Mouse (Mus musculus) T-cell, adult 2 months (primary cell): Measurements from ENCODE around the gene St6galnac1.
"Not testable (repeated sequence)": the region's sequence is repeated elsewhere in the genome, so short reads cannot be mapped to it uniquely, and the experiment has no call there.

Experiments used
- DNase-seq: peaks from one replicate; pipeline ENCODE4 v3.0.0; 2022; ENCODE audit warnings: low spot score

The St6galnac1 gene

DNA sequence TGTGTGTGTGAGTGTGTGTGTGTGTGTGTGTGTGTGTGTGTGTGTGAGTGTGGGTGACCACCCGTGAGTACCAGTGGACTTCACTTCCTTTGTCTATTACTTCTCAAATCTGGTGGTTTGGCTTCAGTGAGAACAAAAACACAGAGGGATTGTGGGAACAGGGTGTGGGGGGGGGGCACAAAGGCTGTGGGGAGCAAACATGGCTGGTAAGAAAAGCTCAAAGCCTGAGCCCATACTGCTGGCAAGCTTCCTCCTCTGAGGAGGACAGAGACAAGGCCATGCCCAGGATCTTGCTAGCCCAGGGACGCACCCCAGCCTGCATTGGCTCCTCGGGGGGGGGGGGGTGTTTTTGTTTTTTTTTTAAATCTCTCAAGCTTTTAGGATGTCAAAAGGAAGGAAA is 32.2 kb upstream of the St6galnac1 start:
- DNase-seq: no peak

DNA sequence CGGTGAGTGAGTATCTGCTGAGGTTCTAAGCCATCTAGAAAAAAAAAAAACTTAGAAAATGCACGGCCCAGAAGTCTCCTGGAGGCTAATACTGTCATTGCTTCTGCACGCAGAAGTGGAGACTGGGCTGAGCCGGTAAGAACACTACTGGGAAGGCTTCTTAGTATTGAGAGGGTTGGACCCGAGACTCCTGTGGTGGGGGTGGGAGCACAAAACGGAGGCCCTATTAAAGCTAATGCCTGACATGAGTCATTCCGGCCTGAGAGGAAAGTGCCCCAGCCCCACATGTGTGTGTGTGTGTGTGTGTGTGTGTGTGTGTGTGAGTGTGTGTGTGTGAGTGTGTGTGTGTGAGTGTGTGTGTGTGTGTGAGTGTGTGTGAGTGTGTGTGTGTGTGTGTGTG is 31.8 kb upstream of the St6galnac1 start:
- no peak for DNase-seq

DNA sequence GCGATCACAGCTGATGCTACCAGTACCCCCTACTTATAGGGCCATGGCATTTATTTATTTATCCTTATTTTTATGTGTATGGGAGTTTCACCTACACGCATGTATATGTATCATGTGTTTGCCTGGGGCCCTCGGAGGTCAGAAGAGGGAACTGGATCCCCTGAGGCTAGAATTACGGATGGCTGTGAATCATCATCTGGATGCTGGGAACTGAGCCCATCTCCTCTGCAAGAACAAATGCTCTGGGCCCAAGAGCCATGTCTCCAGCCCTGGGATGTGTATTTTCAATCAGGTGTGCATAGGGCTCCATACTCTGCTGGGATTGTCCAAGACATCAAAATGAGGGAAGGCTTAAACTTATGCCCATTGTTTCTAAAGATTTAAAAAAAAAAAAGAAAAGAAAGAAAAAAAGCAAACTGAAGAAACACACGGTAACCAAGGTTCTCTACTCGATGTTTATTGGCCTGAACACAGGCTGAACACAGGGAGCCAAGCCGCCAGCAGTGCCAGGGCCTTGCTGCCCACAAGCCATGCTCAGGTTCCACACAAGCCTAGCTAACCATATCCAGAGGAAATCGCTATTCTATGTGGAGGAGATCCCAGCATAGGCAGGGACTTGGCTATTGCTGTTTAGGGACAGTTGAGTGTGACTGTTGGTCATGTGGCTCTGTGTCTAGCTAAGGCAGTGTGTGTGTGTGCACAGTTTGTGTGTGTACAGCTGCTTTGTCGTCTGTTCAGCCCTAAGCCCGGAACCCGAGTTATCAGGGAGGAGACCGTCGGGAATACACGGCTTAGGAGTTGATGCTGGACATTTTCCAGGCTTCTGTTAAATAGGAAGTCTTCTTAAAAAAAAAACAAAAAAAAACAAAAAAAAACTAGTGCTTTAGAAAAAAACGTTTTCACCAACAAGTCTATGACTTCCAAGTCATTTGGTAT is 31.1 kb upstream of the St6galnac1 start:
- DNase-seq: no peak

DNA sequence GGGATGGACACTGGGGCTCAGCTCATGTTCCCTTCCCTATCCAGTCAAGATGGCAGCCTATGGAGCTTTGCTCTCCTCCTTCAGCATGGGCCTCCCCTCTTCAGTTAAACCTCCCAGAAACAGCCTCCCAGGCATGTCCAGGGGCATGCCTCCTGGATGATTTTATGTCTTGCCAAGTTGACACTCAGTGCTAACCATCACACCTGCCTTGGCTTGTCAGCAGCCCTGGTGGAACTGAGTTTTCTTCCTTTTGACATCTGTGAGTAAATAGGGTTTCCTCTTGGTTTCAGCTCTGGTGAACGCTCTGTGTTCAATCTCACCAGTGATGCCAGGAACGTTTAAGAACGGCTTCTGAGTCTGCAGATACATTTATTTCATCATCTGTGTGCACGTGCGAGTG is 27.4 kb upstream of the St6galnac1 start:
- no peak for DNase-seq

DNA sequence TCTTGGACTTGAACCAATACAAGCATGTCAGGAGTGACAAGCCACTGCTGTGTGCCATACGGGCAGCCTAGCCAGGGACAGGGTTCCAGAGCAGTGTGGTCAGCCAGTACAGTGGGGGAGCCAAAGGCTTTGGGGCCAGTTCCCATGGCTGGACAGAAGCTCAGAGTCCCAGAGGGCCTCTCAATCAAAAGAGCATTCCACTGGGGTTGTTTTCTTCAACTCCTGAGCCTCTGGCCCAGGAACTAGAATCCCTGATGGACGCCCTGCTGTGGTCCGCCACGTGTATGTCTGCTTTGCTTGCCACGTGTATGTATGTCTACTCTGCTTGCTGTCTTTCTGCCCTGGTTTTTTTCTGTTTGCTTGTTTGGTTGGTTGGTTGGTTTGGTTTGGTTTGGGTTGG is 25.8 kb upstream of the St6galnac1 start:
- no peak for DNase-seq

DNA sequence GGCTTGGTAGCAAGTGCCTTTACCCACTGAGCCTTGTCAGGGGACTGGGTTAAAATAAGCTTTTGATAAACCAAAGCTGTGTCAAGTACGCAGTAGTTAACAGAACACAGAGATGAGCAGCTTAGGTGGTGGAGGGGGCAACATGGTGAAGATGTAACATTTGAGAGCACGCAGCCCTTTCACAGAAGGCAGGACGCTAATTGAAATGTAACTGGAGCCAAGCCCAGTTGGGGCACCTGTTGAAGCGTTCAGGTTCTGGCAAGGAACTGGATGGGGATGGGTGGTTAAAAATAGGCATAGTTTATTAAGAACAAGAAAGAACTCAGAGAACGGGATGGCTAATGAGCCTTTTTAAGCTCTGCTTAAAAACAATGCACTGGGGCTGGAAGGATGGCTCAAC is 24.1 kb upstream of the St6galnac1 start:
- DNase-seq: no peak

DNA sequence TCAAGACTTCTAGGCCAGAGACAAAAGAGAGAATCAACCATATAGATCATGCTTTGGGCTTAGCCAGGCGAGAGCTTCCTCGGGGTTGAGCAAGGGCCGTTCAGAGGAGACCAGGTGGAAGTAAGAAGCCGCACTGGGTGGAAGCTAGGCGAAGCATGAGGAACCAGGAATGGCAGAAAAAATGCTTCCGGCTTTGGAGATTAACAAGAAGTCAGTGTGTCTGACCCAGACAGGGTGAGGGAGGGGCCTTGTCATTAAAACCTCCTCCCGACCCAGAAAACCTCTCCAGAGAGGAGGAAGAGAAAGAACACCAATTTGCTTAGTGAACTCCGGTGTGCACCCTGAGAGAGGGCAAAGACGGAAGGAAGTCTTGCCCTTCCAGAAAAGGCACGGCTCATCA is 8.9 kb upstream of the St6galnac1 start:
- DNase-seq: no peak

DNA sequence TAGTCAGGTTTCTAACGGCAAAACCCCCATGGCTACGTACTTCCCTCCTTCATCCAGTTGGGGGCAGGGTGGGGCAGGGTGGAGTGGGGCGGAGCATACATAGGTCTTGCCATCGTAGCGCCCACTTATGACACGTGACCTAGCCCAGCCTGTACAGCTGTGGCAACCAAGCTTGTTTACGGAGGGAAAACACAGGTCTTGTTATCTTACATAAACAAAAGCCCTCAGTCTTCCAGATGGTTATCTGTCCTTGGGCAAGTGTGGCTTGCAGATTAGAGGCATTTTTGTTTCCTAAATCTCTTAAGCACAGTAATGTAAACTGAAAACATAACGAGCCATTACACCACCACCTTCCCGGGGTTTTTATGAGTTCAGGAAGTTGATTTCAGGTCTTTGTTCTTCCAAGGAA is 7.4 kb upstream of the St6galnac1 start:
- DNase-seq: peak; percentile 81

DNA sequence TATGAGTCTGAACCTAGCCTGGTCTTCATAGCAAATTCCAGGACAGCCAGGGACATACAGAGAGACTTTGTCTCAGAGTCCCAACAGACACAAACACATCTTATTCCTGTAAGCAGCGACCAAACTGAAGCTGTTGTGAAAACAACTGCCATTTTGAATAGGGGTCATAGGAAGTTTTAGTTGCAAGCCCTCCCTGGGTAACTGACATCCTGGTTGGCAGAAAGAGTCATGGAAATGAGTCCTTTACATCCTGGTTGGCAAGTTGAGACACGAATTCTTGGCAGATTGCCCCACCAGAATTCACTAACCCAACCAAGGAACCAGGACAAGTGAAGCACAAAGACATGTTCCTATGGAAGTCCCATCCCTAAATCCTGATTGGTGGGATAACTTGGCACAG is 2.1 kb downstream of the St6galnac1 start:
- DNase-seq: no peak

DNA sequence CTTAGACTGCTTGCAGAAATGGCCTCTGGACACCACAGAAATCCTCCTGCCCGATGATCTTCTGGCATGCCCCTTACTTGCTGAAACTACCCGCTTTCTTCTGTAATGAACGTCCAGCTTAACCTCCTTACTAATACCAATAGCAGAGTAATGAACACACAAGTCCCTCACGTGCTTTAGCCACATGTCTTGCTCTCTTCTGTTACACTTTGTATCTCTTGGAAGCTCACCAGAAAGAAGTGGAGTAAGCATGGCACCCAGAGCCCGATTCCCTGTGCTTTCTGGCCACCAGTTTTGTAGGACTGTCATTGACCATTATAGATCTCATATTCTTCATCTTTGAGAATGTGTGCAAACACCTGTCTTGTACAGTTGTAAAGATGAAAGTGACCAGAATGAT is 5.4 kb downstream of the St6galnac1 start:
- DNase-seq: no peak

DNA sequence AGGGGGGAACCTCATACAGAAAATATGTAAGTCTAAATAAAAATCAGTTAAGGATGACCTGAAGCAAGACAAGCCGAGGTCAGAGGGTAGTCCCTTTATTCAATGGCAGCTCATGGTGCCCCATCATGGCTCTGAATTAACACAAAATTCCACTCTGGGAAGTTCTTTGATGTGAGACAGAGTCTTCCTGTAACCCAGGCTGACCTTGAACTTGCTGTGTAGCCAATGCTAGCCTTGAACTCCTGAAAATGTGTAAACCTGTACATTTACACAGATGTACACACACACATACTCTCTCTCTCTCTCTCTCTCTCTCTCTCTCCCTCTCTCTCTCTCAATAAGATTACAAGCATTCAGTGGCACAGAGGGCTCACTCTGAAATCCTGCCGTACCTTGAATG is 10.4 kb downstream of the St6galnac1 start:
- no peak for DNase-seq

DNA sequence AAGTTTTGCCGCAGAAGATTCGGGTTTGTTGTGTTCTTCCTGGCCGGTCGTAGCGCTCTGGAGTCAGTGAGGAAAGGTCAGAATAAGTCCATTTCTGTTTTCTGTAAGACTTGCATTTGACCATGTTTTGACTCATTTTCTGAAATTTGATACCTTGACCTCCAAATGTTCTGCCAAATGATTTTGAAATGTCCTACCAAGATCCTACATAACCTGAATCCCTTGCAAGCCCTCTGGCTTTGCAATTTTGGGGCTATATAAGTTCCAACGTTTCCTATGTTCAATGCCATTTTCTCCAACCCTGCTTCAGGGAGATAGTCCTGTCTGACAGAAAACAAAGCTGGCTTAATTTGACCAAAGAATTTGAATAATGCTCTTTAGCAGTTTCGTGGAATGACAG is 11.0 kb downstream of the St6galnac1 start:
- DNase-seq: no peak

DNA sequence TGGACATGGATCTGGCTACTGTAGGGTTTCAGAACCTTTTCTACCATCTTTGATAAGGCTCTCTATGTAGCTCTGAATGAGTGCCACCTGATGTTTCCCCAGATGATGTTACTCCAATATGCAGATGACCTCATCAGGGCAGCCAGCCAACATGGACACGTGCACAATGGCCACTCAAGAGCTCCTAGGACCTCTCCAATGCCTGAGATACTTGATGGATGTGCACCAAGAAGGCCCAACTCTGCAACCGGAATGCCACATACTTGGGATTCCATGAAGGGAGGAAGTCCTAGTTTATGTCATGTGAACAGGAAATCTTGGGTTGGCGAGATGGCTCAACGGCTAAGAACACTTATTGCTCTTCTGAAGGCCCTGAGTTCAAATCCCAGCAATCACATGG is 20.1 kb downstream of the St6galnac1 start:
- DNase-seq: no peak

DNA sequence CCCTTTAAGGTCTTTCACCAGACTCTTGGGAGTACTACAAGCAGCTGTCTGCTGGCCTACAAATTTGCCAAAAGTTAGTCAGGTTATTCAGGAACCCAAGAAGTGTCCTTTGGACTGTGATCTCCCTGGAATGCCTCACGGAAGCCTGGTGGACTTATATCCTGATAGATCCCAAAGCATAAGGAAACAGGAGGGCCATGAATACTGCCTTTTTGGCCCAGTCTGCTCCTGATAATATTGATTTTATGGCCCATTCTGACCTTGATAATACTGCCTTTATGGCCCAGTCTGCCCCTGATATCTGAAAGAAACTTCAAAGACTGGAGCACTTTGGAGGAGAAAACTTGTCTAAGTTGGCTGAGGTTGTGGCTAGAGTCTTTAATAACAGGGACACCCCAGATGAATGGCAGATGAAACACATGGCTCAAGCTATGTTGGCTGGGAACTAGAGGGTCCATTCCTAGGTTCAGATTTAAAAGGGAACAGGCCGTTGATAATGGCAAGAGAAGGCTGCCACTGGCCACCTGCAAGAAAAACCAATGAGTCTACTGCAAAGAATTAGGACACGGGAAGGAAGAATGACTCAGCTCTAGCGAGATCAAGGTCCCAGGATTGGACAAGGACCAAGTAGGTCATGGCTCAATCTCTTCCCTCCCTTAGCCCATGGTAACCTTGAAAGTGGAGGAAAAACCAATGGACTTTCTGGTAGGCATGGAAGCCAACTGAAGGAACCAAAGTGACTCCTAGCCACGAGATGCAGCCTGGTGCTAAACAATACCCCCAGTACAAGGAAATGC is 21.4 kb downstream of the St6galnac1 start:
- no peak for DNase-seq

DNA sequence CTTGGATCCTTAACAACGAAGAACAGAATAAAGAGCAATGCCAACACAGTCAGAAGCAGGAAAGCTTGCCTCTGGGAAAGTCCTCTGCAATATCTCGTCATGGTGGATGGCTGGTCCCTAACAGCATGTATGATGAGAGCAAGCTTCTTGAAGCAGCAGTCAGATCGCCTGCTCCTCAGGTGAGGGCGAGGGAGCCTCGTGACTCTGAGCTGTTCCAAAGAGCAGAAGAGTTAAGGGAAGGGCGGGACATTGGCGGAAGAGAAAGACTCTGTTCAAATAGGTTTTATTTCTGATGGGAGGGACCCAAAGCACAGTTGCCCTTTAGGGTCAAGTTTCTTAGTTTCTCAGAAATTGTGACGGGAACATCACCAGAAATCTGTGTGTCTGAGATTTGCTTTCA is 25.6 kb downstream of the St6galnac1 start:
- no peak for DNase-seq

DNA sequence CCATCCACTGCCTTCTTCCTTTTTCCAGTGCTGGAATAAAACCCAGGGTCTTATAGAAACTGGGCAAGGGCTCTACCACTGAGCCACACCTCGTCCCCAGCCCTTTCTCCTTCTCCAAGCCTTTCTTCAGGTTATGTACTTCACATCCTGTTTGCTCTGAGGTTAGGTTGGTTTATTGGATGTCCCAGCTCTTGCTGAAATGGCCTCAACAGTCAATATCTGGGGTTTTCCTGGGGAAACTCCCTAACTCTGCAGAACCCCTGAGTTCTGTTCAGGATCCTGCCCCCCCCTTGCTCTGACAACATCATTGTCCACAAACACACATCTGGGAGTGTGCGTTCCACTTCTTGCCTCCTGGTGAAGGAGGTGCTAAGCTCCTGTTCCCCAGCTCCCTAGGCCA is 26.6 kb downstream of the St6galnac1 start:
- not testable (repeated sequence) for DNase-seq

DNA sequence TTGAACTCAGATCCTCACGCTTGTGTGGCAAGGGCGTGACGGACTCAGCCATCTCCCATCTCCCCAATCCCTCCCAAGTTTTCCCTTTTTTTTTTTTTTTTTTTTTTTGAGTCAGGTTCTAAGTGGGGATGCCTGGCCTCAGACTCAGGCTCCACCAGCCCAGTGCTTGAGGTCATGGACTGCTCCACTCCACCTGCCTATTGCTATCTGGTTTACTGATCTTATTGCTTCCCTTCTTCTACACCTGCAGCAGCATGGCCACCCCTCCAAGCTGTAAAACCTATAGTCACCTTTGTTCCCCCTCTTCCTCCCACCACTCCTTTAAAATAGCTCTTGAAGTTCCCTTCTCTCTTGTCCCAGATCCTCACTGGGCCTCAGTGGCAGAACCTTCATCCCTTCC is 28.5 kb downstream of the St6galnac1 start:
- DNase-seq: not testable (repeated sequence)

DNA sequence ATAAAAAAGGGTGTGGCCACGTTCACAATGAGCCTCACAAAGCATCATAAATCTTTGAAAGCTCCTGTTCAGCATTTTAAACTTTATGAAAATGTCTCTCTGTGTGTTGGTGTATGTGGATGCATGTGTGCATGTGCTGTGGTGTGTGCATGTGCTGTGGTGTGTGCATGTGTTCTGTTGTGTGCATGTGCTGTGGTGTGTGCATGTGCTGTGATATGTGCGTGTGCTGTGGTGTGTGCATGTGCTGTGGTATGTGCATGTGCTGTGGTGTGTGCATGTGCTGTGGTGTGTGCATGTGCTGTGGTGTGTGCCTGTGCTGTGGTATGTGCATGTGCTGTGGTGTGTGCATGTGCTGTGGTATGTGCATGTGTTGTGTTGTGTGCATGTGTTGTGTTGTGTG is 29.9 kb downstream of the St6galnac1 start:
- DNase-seq: not testable (repeated sequence)

DNA sequence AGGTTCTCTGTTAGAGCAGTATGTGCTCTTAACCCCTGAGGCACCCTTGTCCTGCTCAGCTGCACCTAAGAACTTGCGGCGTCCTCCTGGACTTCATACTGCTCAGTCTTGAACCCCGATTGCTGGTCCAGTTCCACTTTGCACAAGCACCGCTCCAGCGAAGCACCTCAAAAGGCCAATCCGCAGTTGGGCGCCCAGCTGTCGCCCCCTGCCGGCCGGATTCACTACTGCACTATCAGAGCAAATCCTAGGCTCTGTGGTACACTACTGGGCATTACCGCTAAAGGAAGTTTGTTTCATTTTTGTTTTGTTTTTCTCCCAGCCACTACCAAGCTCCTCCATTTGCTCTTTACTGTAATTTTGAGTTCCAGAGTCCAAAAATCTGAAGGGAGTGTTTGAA is 36.9 kb downstream of the St6galnac1 start:
- DNase-seq: no peak

DNA sequence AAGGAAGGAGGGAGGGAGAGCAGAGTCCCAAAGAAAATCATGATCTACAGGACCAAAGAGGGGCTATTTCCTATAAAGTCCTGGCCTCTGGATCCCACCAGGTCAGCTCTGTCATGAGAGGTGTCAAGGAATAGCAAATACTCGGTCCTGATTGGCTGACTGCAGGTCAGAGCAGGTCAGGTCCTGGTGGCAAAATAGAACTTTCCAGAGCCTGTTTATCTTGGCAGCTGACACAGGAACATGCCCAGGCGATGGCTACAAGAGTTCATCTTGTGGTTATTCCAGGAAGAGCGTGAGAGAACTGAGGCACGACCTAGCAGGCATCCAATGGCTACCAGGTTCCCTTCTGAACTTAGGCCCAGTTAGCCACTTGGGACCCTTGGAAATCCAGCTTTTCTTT is 42.8 kb downstream of the St6galnac1 start:
- no peak for DNase-seq

DNA sequence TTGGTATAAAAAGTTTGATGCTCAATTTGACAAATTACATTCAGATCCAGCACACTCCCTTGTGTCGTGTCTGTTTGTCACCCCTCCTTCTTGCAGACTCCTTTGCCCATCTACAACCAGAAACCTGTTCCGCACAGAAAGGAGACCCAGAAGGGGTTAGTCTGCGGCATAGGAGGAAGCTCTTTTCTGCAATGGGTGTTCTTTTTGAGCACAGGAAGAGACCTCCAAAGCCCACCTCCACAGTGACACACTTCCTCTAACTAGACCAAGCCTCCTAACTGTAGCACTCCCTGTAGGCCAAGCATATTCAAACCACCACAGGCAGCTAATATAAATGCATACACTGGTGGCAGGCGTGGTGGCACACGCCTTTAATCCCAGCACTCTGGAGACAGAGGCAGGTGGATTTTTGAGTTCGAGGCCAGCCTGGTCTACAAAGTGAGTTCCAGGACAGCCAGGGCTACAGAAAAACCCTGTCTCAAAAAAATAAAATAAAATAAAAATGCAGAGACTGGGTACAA is 44.2 kb downstream of the St6galnac1 start:
- DNase-seq: not testable (repeated sequence)

DNA sequence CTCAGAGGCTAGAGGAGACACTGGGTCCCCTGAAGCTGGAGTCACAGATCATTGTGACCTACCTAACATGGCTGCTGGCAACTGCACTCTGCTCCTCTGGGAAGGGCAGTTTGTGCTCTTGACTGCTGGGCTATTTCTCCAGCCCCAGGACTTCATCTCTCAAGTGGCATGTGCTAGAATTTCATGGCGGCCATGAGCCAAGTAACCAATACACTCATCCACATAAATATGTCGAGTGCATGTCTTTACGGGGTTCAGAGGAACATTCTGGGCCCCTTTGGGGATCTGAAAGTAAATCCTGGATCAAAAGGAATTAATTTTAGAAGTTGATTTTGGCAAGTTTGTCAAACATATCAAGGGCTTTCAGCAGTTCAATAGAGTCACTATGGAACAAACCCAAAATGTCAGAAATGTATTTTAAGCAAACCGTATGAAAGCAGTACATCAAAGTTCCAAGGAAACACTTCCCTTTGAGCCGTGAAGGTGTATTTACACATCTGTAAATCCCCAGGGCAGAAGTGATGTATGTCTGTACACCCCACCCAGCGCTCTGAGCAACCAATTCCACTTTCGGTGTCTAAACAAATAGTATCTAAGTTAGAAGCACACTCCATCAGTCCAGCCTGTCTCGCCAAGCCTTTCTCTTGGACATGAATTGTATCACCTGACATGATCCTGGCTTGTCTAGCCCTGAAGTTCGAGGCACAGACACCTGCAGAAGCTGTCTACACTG is 45.9 kb downstream of the St6galnac1 start:
- DNase-seq: no peak
